Mouse (Mus musculus): Measurements from ENCODE around the gene Zswim9.

Zswim9 gene

DNA sequence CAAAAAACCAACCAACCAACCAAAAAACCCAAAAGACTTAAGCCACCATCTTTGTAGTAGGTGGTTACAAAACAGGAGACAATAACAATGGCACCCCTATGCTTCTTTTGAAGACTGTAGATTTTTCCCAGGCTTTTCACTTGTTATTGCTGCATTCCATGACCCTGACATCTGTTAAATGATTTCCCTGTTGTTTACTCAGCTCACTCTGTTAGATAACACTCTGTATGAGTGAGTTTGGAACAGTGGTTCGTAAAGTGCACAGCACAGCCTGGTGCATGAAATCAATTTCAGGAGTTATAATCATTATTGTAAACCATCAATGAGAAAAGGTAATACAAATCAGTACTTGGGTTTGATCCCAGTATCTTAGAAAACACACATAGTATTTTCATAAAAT lies 6.8 kb downstream of the Zswim9 start:
- in situ Hi-C loops (cut with MboI, MseI): no loop called here

DNA sequence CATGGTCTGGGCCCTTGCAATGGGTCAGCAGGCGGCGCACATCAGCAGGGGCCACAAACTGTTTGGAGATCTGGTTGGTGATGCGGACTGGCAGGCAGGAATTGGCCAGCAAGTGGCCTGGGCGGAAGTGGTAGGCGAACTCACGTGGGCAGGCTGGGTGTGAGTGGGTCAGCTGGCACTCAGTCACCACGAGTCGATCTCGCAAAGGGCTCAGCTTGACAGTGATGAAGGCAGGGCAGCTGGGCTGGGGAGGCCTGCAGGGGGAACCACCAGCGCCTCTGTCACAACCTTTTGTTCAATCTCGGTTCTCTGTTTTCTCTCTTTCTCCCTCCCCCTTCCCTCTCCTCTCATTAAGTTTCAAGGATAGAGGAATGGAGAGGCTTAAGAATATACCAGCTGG lies 9.1 kb downstream of the Zswim9 start:
- in situ Hi-C loops (cut with MboI, MseI): no loop called here

DNA sequence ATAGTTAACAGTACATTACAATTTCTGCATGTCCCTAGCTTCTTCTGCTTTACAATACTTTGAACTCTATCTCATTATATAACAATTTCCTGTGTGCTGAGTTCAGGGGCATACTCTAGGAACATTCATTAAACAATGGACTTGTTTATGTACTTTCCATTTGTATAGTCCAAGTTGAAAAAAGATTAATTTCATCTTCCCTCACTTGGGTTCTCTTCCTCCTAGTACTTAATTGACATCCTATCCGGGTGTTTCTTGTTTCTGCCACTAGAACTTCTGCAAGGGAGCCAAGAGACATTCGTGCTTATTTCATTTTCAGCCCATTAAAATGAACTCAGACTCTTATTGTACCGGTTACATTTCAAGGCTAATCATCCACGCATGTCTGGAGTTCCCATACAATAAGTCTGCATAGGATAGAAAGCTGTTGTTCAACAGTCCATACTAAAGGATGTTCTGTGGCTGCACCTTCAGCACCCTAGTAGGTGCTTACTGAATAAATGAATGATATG lies 9.7 kb downstream of the Zswim9 start:
- in situ Hi-C loops (cut with MboI, MseI): no loop called here

DNA sequence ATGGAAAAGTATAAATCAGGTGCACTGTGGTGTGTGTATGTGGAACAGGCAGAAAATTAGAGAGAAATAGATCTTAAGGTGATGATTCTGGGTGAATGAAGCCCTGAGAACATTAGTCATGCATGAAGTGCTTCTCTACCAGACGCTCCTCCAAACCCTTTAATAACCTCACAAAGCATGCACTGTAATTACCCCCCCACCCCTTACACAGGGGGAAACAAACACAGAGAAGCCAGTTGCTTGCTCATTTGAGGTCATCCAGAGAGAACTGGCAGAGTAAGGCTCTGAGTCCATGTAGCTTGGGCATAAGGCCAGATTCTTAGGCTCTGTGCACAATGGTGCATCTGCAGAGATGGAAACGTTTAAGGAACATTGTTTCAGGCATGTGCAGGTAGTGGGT lies 14.1 kb downstream of the Zswim9 start:
- in situ Hi-C loops (cut with MboI, MseI): no loop called here

DNA sequence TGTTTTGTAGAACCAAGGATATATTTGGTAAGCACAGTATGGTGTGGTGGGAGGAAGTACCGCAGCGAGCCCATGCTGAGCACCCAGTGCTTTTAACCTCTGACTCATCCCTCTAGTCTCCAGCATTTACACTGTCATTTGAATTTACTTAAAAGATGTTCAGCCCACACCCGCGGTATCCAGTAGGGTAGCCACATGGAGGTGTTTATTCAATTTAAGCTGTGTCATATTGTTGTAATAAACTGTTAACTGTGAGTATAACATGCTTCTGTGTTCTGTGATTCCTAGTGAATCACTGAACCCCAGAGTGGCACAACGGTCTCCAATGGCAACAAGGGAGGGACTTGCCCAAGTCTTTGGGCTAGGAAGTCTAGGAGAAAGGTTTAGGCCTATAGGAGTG lies 14.7 kb downstream of the Zswim9 start:
- in situ Hi-C loops (cut with MboI, MseI): no loop called here

DNA sequence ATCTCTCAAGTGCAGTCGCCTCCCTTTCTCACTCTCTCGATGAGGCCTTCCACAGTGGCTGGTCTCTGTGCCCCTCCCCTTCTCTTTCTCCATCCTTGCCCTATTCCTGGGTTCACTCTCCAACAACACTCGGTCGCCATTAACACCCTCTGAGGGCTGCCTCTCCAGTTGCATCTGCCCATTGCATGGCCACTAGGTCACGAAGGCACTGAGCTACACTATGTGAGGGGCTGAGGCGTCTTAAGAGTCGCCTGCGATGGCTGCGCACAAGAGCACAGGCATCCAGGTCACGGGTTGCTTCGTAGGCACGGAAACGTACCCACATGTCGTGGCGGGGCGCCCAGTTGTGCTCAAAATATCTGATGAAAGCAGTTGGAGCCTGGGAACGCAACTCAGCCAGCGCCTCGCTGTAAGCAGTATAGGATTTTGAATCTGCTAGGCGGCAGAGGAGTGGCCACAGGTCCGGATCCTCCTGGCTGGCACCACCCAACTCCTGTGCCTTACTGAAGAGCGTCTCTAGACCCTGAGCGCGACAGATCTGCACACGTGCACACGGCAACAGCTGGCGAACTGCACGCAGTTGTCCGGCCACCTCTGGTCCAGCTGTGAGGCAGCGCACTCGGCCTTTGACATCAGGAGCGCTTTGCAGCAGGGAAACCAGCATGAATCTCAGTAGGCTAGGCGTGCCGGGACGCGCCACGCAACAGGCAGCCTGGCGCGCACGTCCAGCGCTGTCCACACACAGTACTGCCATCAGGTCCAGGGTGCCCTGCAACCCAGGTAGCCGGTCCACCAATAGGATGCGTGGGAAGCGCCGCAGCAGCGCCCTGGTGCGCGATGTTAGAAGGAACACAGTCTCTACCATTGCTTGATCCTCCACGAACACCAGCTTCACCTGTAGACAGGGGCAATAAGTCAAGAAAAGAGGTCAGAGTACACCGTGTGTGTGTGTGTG lies 17.5 kb downstream of the Zswim9 start:
- in situ Hi-C loops (cut with MboI, MseI): no loop called here

DNA sequence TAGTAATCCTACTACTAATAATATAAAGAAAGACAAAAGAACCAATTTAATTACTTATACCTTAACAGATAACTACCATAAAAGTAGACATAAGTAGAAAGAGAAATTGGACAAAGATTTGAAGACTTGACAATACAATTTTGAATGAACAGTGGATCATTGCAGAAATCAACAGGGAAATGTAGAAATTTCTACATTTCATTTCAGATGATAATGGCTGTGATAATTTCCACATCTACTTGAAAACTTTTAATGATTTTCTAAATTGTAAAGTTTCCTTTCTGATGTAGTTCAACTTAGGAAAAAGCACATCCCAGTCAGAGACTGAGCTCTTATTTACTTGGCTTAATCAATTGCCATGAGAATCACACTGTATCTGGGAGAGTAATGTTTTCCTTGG lies 65.8 kb downstream of the Zswim9 start, which contains the start of gene Vmn1r89:
TSS of gene Vmn1r89 (plus strand) at position 301 of the 400 bp plus-strand sequence.
- in situ Hi-C loops (cut with MboI, MseI): no loop called here
